Mouse (Mus musculus) cerebellum, postnatal 14 days (tissue): ENCODE results near the gene Zeb2.

Experiments
- DNase-seq, 2 experiments: peaks; one replicate each; pipeline ENCODE4 v3.0.0; 2021; ENCODE audit warnings: mixed read lengths in 2 of 2

The Zeb2 gene

GRCm38 (mm10) chr2:44979042-44979721, 138.0 kb downstream of the Zeb2 start:
- DNase-seq: peak; percentile 32 to 63

GRCm38 (mm10) chr2:44978038-44978437, 139.2 kb downstream of the Zeb2 start:
- DNase-seq: no peak

GRCm38 (mm10) chr2:44977556-44977955, 139.6 kb downstream of the Zeb2 start:
- no peak for DNase-seq

GRCm38 (mm10) chr2:44977051-44977450, 140.1 kb downstream of the Zeb2 start:
- no peak for DNase-seq

- no peak for DNase-seq
Measured at GRCm38 (mm10) chr2:44976484-44976883, 140.7 kb downstream of the Zeb2 start.

- DNase-seq: no peak
Measured at GRCm38 (mm10) chr2:44973828-44974227, 143.4 kb downstream of the Zeb2 start.

- DNase-seq: no peak
Measured at GRCm38 (mm10) chr2:44970087-44970646, 147.0 kb downstream of the Zeb2 start.

GRCm38 (mm10) chr2:44969640-44970039, 147.6 kb downstream of the Zeb2 start:
- DNase-seq: no peak

- no peak for DNase-seq
Measured at GRCm38 (mm10) chr2:44969226-44969625, 148.0 kb downstream of the Zeb2 start.

GRCm38 (mm10) chr2:44965834-44966555, 151.2 kb downstream of the Zeb2 start:
- DNase-seq: no peak

- no peak for DNase-seq
Measured at GRCm38 (mm10) chr2:44962620-44963019, 154.6 kb downstream of the Zeb2 start.

- no peak for DNase-seq
Measured at GRCm38 (mm10) chr2:44961192-44961591, 156.0 kb downstream of the Zeb2 start.

GRCm38 (mm10) chr2:44960561-44960960, 156.6 kb downstream of the Zeb2 start:
- DNase-seq: no peak

- no peak for DNase-seq
Measured at GRCm38 (mm10) chr2:44957329-44957797, 159.8 kb downstream of the Zeb2 start.

GRCm38 (mm10) chr2:44956232-44956631, 161.0 kb downstream of the Zeb2 start:
- DNase-seq: no peak

- no peak for DNase-seq
Measured at GRCm38 (mm10) chr2:44955506-44955905, 161.7 kb downstream of the Zeb2 start.

GRCm38 (mm10) chr2:44954180-44954579, 163.0 kb downstream of the Zeb2 start:
- no peak for DNase-seq

GRCm38 (mm10) chr2:44952830-44953422, 164.3 kb downstream of the Zeb2 start:
- no peak for DNase-seq

- no peak for DNase-seq
Measured at GRCm38 (mm10) chr2:44951651-44952213, 165.5 kb downstream of the Zeb2 start.

GRCm38 (mm10) chr2:44944689-44945088, 172.5 kb downstream of the Zeb2 start:
- no peak for DNase-seq
